Mouse (Mus musculus): ENCODE measurements around the gene Gjb3. TPM values are rescaled to one million over a fixed set of nuclear protein-coding genes. Genes with fewer than 3 reads are reported as not detected.

The Gjb3 gene
- total and polyA plus RNA-seq, 3 experiments, result not detected

- no peak overlapping the region for H3K4me3 ChIP-seq (ENCODE audit: control insufficient read depth in 1 of 2, insufficient read depth in 1 of 2, low read depth in 2 of 2, low read length in 2 of 2)
- TF ChIP-seq SIN3A (IDR thresholded peaks at IDR 0.05; ENCODE audit: low read length) (no peak), JUND (IDR thresholded peaks at IDR 0.05; ENCODE audit: low read depth, low read length) (no peak), SMC3 (IDR thresholded peaks at IDR 0.05; ENCODE audit: low read depth, low read length) (no peak), E2F4 (IDR thresholded peaks at IDR 0.05; ENCODE audit: borderline replicate concordance, low read depth, low read length) (no peak), MEF2A (IDR thresholded peaks at IDR 0.05; ENCODE audit: extremely low read depth, insufficient replicate concordance, low read depth, low read length, poor library complexity, severe bottlenecking) (no peak), NELFE (IDR thresholded peaks at IDR 0.05; ENCODE audit: low read depth, low read length) (no peak), TAL1 (IDR thresholded peaks at IDR 0.05; ENCODE audit: low read length) (no peak), ETS1 (IDR thresholded peaks at IDR 0.05; ENCODE audit: low read depth, low read length) (no peak), MAZ (IDR thresholded peaks at IDR 0.05; ENCODE audit: low read depth, low read length) (no peak), RCOR1 (IDR thresholded peaks at IDR 0.05; ENCODE audit: low read depth, low read length) (no peak), POLR2AphosphoS5 (IDR thresholded peaks at IDR 0.05; ENCODE audit: borderline replicate concordance, low read depth, low read length) (no peak), BHLHE40 (IDR thresholded peaks at IDR 0.05; ENCODE audit: borderline replicate concordance, low read depth, low read length) (no peak), TCF12 (IDR thresholded peaks at IDR 0.05; ENCODE audit: low read depth, low read length) (no peak), KAT2A (conservative IDR thresholded peaks at IDR 0.05; ENCODE audit: low read depth, low read length) (no peak), ZKSCAN1 (IDR thresholded peaks at IDR 0.05; ENCODE audit: low read depth, low read length) (no peak), NRF1 (IDR thresholded peaks at IDR 0.05; ENCODE audit: insufficient read depth, low read depth, low read length, poor library complexity, severe bottlenecking) (no peak), CHD2 (IDR thresholded peaks at IDR 0.05; ENCODE audit: low read length) (no peak), MYB (IDR thresholded peaks at IDR 0.05; ENCODE audit: low read depth, low read length) (no peak), GABPA (IDR thresholded peaks at IDR 0.05; ENCODE audit: low read depth, low read length) (no peak), USF2 (IDR thresholded peaks at IDR 0.05; ENCODE audit: borderline replicate concordance in 1 of 2, insufficient read depth in 1 of 2, low read depth in 1 of 2, low read length in 2 of 2) (no peak)
- H3K9me3 ChIP-seq (replicated peaks; ENCODE audit: insufficient read depth, low read length), result no peaks in the 10 kb centered on the region
These were observed 527 bp upstream of the Gjb3 start for GRCm38 (mm10) chr4:127331171-127331570.

GRCm38 (mm10) chr4:127329751-127330150 is 893 bp downstream of the Gjb3 start:
- Histone ChIP-seq H3K9ac (ENCODE audit: control insufficient read depth, low read depth, low read length, poor library complexity, severe bottlenecking) (no peak overlapping the region), H3K27ac (ENCODE audit: control insufficient read depth, low read depth, low read length) (no peak overlapping the region), H3K4me1 (ENCODE audit: control insufficient read depth in 1 of 2, insufficient read depth in 2 of 2, low read length in 2 of 2) (no peaks in the 10 kb centered on the region), H3K36me3 (ENCODE audit: control insufficient read depth in 1 of 2, insufficient read depth in 2 of 2, low read length in 2 of 2) (no peaks in the 10 kb centered on the region), H3K79me2 (ENCODE audit: control insufficient read depth, insufficient read depth, low read length, poor library complexity) (no peaks in the 10 kb centered on the region), H3K27me3 (ENCODE audit: control insufficient read depth in 1 of 2, insufficient read depth in 2 of 2, low read length in 2 of 2) (no peaks in the 10 kb centered on the region), H3K4me3 (ENCODE audit: control insufficient read depth in 1 of 2, insufficient read depth in 1 of 2, low read depth in 2 of 2, low read length in 2 of 2) (no peak overlapping the region), H3K9me3 (replicated peaks; ENCODE audit: insufficient read depth, low read length) (no peaks in the 10 kb centered on the region)
- no peak for TF ChIP-seq UBTF (IDR thresholded peaks at IDR 0.05; ENCODE audit: borderline replicate concordance, insufficient read depth, low read depth, low read length)
- no peak for TF ChIP-seq POLR2AphosphoS2 (IDR thresholded peaks at IDR 0.05; ENCODE audit: low read length)
- TF ChIP-seq TCF12 (IDR thresholded peaks at IDR 0.05; ENCODE audit: low read depth, low read length), result no peak
- TF ChIP-seq SIN3A (IDR thresholded peaks at IDR 0.05; ENCODE audit: low read length), result no peak
- DNase-seq (ENCODE audit: low read depth, low spot score), result no peak

More at GRCm38 (mm10) chr4:127331171-127331570, 527 bp upstream of the Gjb3 start:
- Histone ChIP-seq H3K27me3 (ENCODE audit: control insufficient read depth in 1 of 2, insufficient read depth in 2 of 2, low read length in 2 of 2) (no peaks in the 10 kb centered on the region), H3K4me1 (ENCODE audit: control insufficient read depth in 1 of 2, insufficient read depth in 2 of 2, low read length in 2 of 2) (no peaks in the 10 kb centered on the region), H3K36me3 (ENCODE audit: control insufficient read depth in 1 of 2, insufficient read depth in 2 of 2, low read length in 2 of 2) (no peaks in the 10 kb centered on the region), H3K79me2 (ENCODE audit: control insufficient read depth, insufficient read depth, low read length, poor library complexity) (no peaks in the 10 kb centered on the region), H3K9ac (ENCODE audit: control insufficient read depth, low read depth, low read length, poor library complexity, severe bottlenecking) (no peak overlapping the region), H3K27ac (ENCODE audit: control insufficient read depth, low read depth, low read length) (no peak overlapping the region)
- DNase-seq (ENCODE audit: low read depth, low spot score), result no peak
